Mouse (Mus musculus): ENCODE results near the gene BC049715.
"Not testable (repeated sequence)": the region's sequence is repeated elsewhere in the genome, so short reads cannot be mapped to it uniquely, and the experiment has no call there.

GRCm38 (mm10) chr6:136797874-136798693 lies 29.3 kb upstream of the BC049715 start:
- TF ChIP-seq EP300, POLR2A (IDR thresholded peaks at IDR 0.05; ENCODE audit: insufficient read depth, low read depth, low read length): not testable (repeated sequence)
